Mouse (Mus musculus): ENCODE measurements around the gene Dppa3. TPM values are rescaled to one million over a fixed set of nuclear protein-coding genes. Genes with fewer than 3 reads are reported as not detected.
A peak's percentile ranks its signal among the peaks of the same experiment; 100 is the strongest.

Dppa3 gene
- polyA plus RNA-seq, 1 experiment from 2014 or later: not detected

DNA sequence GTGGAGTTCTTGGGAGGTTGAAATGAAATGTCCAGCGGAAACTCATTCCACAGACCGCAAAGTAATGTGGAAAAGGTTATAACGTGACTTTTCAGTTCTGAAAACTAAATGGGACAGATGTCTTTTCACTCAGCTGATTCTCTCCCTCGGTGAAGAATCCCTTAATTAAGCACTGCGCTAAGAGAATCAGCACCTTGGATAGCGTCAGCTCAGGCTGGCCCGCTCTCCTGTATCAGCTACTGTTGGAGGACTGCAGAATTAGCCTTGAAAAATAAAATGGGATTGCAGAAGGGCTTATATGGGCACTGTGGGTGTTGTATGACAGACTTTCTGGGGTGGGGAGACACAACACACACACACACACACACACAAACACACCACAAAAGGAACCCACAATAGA lies 33.4 kb downstream of the Dppa3 start:
- WGBS: 16% methylated on average over 7 of the region's 7 CpGs
- no peaks in the 10 kb centered on the region for H3K9me3 ChIP-seq (replicated peaks)
- ATAC-seq (ENCODE audit: low FRiP score): no peak
- no peak overlapping the region for H3K4me3 ChIP-seq
- peaks cover 15% of the 10 kb centered on the region for H3K27me3 ChIP-seq
- no peak overlapping the region for H3K27ac ChIP-seq
- H3K4me2 ChIP-seq (replicated peaks): no peak overlapping the region
- no peaks in the 10 kb centered on the region for H3K4me1 ChIP-seq
- H3K36me3 ChIP-seq: no peaks in the 10 kb centered on the region
- H3K9ac ChIP-seq: no peak overlapping the region

- no peaks in the 10 kb centered on the region for H3K9me3 ChIP-seq (replicated peaks)
- no peak overlapping the region for H3K27ac ChIP-seq
- H3K36me3 ChIP-seq: no peaks in the 10 kb centered on the region
- WGBS: 38% methylated on average over 8 of the region's 8 CpGs
- H3K4me1 ChIP-seq: no peaks in the 10 kb centered on the region
- no peak overlapping the region for H3K9ac ChIP-seq
- no peak overlapping the region for H3K4me2 ChIP-seq (replicated peaks)
- peak; percentile 57 for ATAC-seq (ENCODE audit: low FRiP score)
- H3K27me3 ChIP-seq: peaks cover 15% of the 10 kb centered on the region
- H3K4me3 ChIP-seq: no peak overlapping the region
These were observed 34.6 kb downstream of the Dppa3 start for GRCm38 (mm10) chr6:122660601-122661379.

- ATAC-seq (ENCODE audit: low FRiP score): no peak
- H3K4me2 ChIP-seq (replicated peaks): no peak overlapping the region
- no peak overlapping the region for H3K9ac ChIP-seq
- peaks cover 18% of the 10 kb centered on the region for H3K27me3 ChIP-seq
- H3K9me3 ChIP-seq (replicated peaks): no peaks in the 10 kb centered on the region
- H3K4me3 ChIP-seq: no peak overlapping the region
- WGBS: 36% methylated on average over 22 of the region's 22 CpGs
- H3K36me3 ChIP-seq: no peaks in the 10 kb centered on the region
- H3K27ac ChIP-seq: no peak overlapping the region
- no peaks in the 10 kb centered on the region for H3K4me1 ChIP-seq
These were observed 36.5 kb downstream of the Dppa3 start for GRCm38 (mm10) chr6:122662551-122663264.

- WGBS: 49% methylated on average over 14 of the region's 14 CpGs
- no peaks in the 10 kb centered on the region for H3K4me1 ChIP-seq
- H3K9ac ChIP-seq: no peak overlapping the region
- no peak overlapping the region for H3K27ac ChIP-seq
- H3K9me3 ChIP-seq (replicated peaks): no peaks in the 10 kb centered on the region
- ATAC-seq (ENCODE audit: low FRiP score): no peak
- H3K27me3 ChIP-seq: peaks cover 18% of the 10 kb centered on the region
- no peak overlapping the region for H3K4me3 ChIP-seq
- no peaks in the 10 kb centered on the region for H3K36me3 ChIP-seq
- H3K4me2 ChIP-seq (replicated peaks): no peak overlapping the region
These were observed 37.5 kb downstream of the Dppa3 start for GRCm38 (mm10) chr6:122663596-122664206.

- Histone ChIP-seq H3K36me3 (no peaks in the 10 kb centered on the region), H3K4me2 (replicated peaks) (no peak overlapping the region), H3K27me3 (peaks cover 18% of the 10 kb centered on the region), H3K9me3 (replicated peaks) (no peaks in the 10 kb centered on the region), H3K27ac (no peak overlapping the region), H3K9ac (no peak overlapping the region), H3K4me1 (no peaks in the 10 kb centered on the region), H3K4me3 (no peak overlapping the region)
- ATAC-seq (ENCODE audit: low FRiP score): no peak
- WGBS: 82% methylated on average over 7 of the region's 7 CpGs
These were observed 39.7 kb downstream of the Dppa3 start for GRCm38 (mm10) chr6:122665866-122666265.

GRCm38 (mm10) chr6:122667715-122668114 lies 41.5 kb downstream of the Dppa3 start:
- no peak for ATAC-seq (ENCODE audit: low FRiP score)
- Histone ChIP-seq H3K4me2 (replicated peaks) (no peak overlapping the region), H3K4me3 (no peak overlapping the region), H3K36me3 (no peaks in the 10 kb centered on the region), H3K4me1 (no peaks in the 10 kb centered on the region), H3K27me3 (peaks cover 12% of the 10 kb centered on the region), H3K9me3 (replicated peaks) (no peaks in the 10 kb centered on the region), H3K9ac (no peak overlapping the region), H3K27ac (no peak overlapping the region)
- 71% methylated on average over 5 of the region's 5 CpGs for WGBS

DNA sequence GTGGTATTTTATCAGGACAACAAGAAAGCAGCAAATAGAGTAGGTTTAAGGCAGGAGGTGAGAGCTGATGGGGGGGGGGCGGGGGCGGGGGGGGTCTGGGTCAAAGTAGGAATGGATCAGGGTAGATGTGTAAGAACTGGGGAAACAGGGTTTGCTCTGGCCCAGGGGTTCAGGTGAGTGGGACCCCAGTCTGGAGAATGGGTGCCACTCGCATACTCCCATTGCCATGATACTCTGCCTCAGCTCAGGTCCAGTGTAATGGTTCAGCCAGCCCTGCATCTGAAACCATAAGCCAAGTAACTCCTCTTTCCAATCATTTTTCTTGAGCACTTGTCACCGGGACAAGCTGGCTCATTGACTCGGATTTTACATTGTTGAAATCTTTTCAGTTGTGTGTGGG lies 42.6 kb downstream of the Dppa3 start:
- Histone ChIP-seq H3K9me3 (replicated peaks) (no peaks in the 10 kb centered on the region), H3K4me2 (replicated peaks) (no peak overlapping the region), H3K36me3 (no peaks in the 10 kb centered on the region), H3K27me3 (peaks cover 5% of the 10 kb centered on the region; the same call in 1 of the 2 replicates), H3K4me1 (no peaks in the 10 kb centered on the region), H3K9ac (no peak overlapping the region), H3K4me3 (no peak overlapping the region), H3K27ac (no peak overlapping the region)
- peak; percentile 33; the same call in 1 of the 2 replicates for ATAC-seq (ENCODE audit: low FRiP score)
- WGBS: 77% methylated on average over 5 of the region's 5 CpGs

GRCm38 (mm10) chr6:122669406-122670200 lies 43.4 kb downstream of the Dppa3 start:
- H3K4me3 ChIP-seq: peak overlapping the region; percentile 40
- H3K4me2 ChIP-seq (replicated peaks): peak overlapping the region; percentile 58
- H3K27ac ChIP-seq: no peak overlapping the region
- 9% methylated on average over 19 of the region's 19 CpGs for WGBS
- peak; percentile 91 for ATAC-seq (ENCODE audit: low FRiP score)
- H3K36me3 ChIP-seq: no peaks in the 10 kb centered on the region
- H3K4me1 ChIP-seq: no peaks in the 10 kb centered on the region
- no peaks in the 10 kb centered on the region for H3K9me3 ChIP-seq (replicated peaks)
- peak overlapping the region; percentile 41 for H3K9ac ChIP-seq
- 0 out of 2 replicates have a peak, but pooled peaks cover 3% of the 10 kb centered on the region for H3K27me3 ChIP-seq

GRCm38 (mm10) chr6:122670201-122670551 lies 44.0 kb downstream of the Dppa3 start:
- H3K4me2 ChIP-seq (replicated peaks): peak overlapping the region; percentile 58
- WGBS: 27% methylated on average over 10 of the region's 10 CpGs
- H3K27ac ChIP-seq: no peak overlapping the region
- H3K4me1 ChIP-seq: no peaks in the 10 kb centered on the region
- no peaks in the 10 kb centered on the region for H3K9me3 ChIP-seq (replicated peaks)
- peak overlapping the region; percentile 40 for H3K4me3 ChIP-seq
- 0 out of 2 replicates have a peak, but pooled peaks cover 3% of the 10 kb centered on the region for H3K27me3 ChIP-seq
- H3K36me3 ChIP-seq: no peaks in the 10 kb centered on the region
- H3K9ac ChIP-seq: peak overlapping the region; percentile 41; the same call in 1 of the 2 replicates
- ATAC-seq (ENCODE audit: low FRiP score): peak; percentile 22; the same call in 1 of the 2 replicates

GRCm38 (mm10) chr6:122670841-122671240 lies 44.6 kb downstream of the Dppa3 start:
- H3K4me3 ChIP-seq: no peak overlapping the region
- no peak overlapping the region for H3K27ac ChIP-seq
- no peaks in the 10 kb centered on the region for H3K4me1 ChIP-seq
- no peak overlapping the region for H3K9ac ChIP-seq
- ATAC-seq (ENCODE audit: low FRiP score): no peak
- H3K27me3 ChIP-seq: 0 out of 2 replicates have a peak, but pooled peaks cover 3% of the 10 kb centered on the region
- H3K4me2 ChIP-seq (replicated peaks): no peak overlapping the region
- H3K9me3 ChIP-seq (replicated peaks): no peaks in the 10 kb centered on the region
- WGBS: 92% methylated on average over 4 of the region's 4 CpGs
- no peaks in the 10 kb centered on the region for H3K36me3 ChIP-seq

- Histone ChIP-seq H3K27me3 (no peaks in the 10 kb centered on the region), H3K27ac (no peak overlapping the region), H3K9ac (no peak overlapping the region), H3K4me1 (no peaks in the 10 kb centered on the region), H3K4me3 (no peak overlapping the region), H3K36me3 (no peaks in the 10 kb centered on the region), H3K9me3 (replicated peaks) (no peaks in the 10 kb centered on the region), H3K4me2 (replicated peaks) (no peak overlapping the region)
- ATAC-seq (ENCODE audit: low FRiP score): no peak
- WGBS: 55% methylated on average over 8 of the region's 8 CpGs
These were observed 46.5 kb downstream of the Dppa3 start for GRCm38 (mm10) chr6:122672746-122673145.

Measured in hindbrain, embryonic 12.5 days (tissue).